Mouse (Mus musculus): ENCODE measurements at regions not wholly inside any gene's neighbourhood (a gene's known extent, or its start where the extent isn't known, plus 50 kb on each side); places are given as distances from the start of the nearest gene placed in this dataset.

DNA sequence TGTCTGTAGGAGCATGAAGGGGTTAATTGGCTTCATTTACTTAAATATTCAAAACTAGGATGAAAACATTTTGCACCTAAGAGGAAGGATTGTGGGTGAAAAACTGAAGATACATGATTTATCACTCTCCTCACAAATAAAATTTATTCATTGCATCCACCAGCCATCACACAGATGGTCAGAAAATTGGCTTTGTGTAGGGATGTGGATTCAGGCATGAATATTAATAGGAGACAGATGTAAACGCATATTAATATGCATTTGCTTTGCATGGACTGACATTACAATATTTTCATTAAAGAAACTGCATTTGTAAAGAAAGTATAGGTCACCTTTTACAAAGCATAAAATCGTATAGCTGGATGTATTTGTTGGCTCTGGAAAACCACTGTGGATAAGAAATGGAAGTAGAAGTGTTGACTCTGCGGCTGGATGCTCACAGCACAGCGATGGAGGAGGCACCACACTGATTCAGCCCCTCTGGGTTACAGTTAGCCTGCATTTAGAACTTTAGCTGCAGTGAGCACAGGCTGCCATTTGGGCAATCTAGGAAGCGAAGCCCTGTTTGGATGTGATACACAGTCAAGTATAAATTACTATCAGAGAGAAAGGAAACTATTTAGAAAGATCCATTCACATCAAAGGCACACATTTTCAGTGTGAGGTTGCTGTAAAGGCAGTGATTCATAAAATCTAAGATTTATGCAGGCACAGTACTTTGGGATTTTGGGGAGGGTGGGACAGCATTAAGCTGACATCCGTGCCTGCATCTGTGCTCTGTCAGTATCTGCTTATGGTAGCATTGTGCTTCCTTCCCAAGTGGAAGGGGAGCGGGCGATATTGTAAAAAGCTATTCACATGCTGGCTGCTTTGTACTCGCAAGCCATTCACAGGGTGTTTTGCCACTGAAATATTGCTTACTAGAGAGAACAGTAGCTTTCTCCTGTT, 135.1 kb upstream of the Fam92a start:
- TF ChIP-seq CTCF (IDR thresholded peaks at IDR 0.05; ENCODE audit: borderline replicate concordance, control insufficient read depth, extremely low read depth, insufficient read depth, low read length, poor library complexity) (no peak), POLR2A (IDR thresholded peaks at IDR 0.05; ENCODE audit: control insufficient read depth, extremely low read depth, insufficient read depth, low read length, poor library complexity) (no peak)
